Mouse (Mus musculus) CH12.LX (cell line): ENCODE data around the gene Arhgef12.

Source experiments
- CTCF ChIP-seq, 2 experiments: IDR thresholded peaks in 1 of 2; conservative IDR thresholded peaks in 1 of 2; 2 replicates each; pipeline ENCODE4 v1.5.1; 2011 to 2012; ENCODE audit warnings: low read depth in 2 of 2, low read length in 2 of 2, improper control_type of control experiment in 1 of 2, inconsistent platforms in 1 of 2, mild to moderate bottlenecking in 1 of 2, moderate library complexity in 1 of 2
- E2F4 ChIP-seq: IDR thresholded peaks from 2 replicates; pipeline ENCODE4 v1.6.1; 2011; ENCODE audit warnings: low read depth, low read length, improper control_type of control experiment; ENCODE audit not compliant: insufficient replicate concordance
- EP300 ChIP-seq: IDR thresholded peaks from 2 replicates; pipeline ENCODE4 v1.6.1; 2011; ENCODE audit warnings: low read length, improper control_type of control experiment
- HCFC1 ChIP-seq: IDR thresholded peaks from 2 replicates; pipeline ENCODE4 v1.6.1; 2012; ENCODE audit warnings: low read depth, mild to moderate bottlenecking, inconsistent platforms, low read length, improper control_type of control experiment
- MEF2A ChIP-seq: IDR thresholded peaks from 2 replicates; pipeline ENCODE4 v1.6.1; 2014; ENCODE audit warnings: low read depth, mild to moderate bottlenecking, inconsistent platforms, low read length, improper control_type of control experiment, borderline replicate concordance
- MYC ChIP-seq: IDR thresholded peaks from 2 replicates; pipeline ENCODE4 v1.6.1; 2011; ENCODE audit warnings: low read depth, mild to moderate bottlenecking, improper control_type of control experiment, low read length
- POLR2A ChIP-seq: IDR thresholded peaks from 2 replicates; pipeline ENCODE4 v1.6.1; 2011; ENCODE audit warnings: low read depth, mild to moderate bottlenecking, improper control_type of control experiment, low read length
- POLR2AphosphoS2 ChIP-seq: IDR thresholded peaks from 2 replicates; pipeline ENCODE4 v1.6.1; 2011; ENCODE audit warnings: low read depth, low read length, improper control_type of control experiment
- USF1 ChIP-seq: IDR thresholded peaks from 2 replicates; pipeline ENCODE4 v1.6.1; 2014; ENCODE audit warnings: low read depth, mild to moderate bottlenecking, inconsistent platforms, low read length, improper control_type of control experiment
- USF2 ChIP-seq: conservative IDR thresholded peaks from 2 replicates; pipeline ENCODE4 v1.6.1; 2011; ENCODE audit warnings: low read depth, low read length, improper control_type of control experiment

- no peak for TF ChIP-seq USF1
- no peak for TF ChIP-seq CTCF (conservative IDR thresholded peaks at IDR 0.05 in 1 of 2, IDR thresholded peaks at IDR 0.05 in 1 of 2; ENCODE audit: low read depth in 2 of 2, low read length in 2 of 2)
- TF ChIP-seq HCFC1, result no peak
- no peak for TF ChIP-seq MEF2A
- TF ChIP-seq E2F4, result no peak
- no peak for TF ChIP-seq POLR2A
- TF ChIP-seq USF2, result no peak
- no peak for TF ChIP-seq POLR2AphosphoS2
- no peak for TF ChIP-seq EP300
- no peak for TF ChIP-seq MYC
Measured at GRCm38 (mm10) chr9:42967731-42968130, 139.3 kb downstream of the Arhgef12 start.
